Mouse (Mus musculus): Measurements from ENCODE around the gene Chaf1a. TPM values are rescaled to one million over a fixed set of nuclear protein-coding genes. Genes with fewer than 3 reads are reported as not detected.

The Chaf1a gene
- total and polyA plus RNA-seq, 3 experiments = 0.45 to 1.3 (median 0.99) TPM

DNA sequence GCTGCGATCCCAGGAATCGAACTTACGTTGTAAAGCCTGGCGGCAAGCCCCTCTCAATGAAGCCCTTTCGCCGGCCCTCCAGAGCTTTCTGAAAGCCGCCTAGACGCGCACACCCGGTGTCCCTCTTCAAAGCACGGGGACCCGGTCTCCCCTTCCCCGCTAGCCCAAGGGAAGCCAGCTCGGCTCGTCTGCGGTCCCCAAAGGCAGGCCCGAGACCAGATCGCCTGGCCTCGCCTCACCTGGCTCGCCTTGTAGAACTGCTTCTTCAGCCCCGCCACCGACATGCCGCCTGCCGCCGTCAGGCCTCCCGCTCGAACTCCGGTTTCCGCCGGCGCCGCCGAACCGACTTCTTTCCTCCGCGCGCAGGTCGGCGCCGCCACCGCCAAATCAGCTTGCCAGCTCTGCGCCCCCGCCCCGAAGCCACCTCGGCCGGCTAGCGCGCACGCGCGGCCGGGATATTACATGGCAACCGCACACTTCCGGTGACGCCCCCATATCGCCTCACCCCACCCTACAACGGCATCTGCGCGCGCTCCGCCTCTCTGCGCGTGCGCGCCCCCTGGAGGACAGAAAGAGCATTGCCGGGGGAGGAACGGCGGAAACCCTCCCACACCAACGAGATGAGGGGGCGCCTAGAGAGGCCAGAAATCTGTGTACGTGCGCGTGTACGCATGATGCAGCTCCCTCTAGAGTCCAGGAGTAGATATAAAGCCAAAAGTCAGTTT, 3.9 kb upstream of the Chaf1a start, which contains the start of gene Sh3gl1:
Sh3gl1 (minus strand) TSS at position 460 of the 725 bp plus-strand sequence.
- intact Hi-C loops (cut with DNase I) = loop anchor here (2.0 to 10.0 kb wide), 3 partner anchors 26 to 578 kb away; partner anchors contain the start of genes Rpl36 and Yju2
- H3K27me3 ChIP-seq (ENCODE audit: control insufficient read depth, insufficient read depth, low read length) = no peaks in the 10 kb centered on the region
- H3K4me3 ChIP-seq = peak within 1 kb of the TSS; percentile 94
- H3K36me3 ChIP-seq (ENCODE audit: control insufficient read depth, insufficient read depth, low read length) = no peaks in the 10 kb centered on the region
- no peak; the same call in 1 of the 2 replicates for TF ChIP-seq CTCF (IDR thresholded peaks at IDR 0.05)
- TF ChIP-seq POLR2A (IDR thresholded peaks at IDR 0.05; ENCODE audit: insufficient read depth, low read depth, low read length) = peak; percentile 77
- peak; percentile 98 for TF ChIP-seq EP300 (IDR thresholded peaks at IDR 0.05; ENCODE audit: insufficient read depth, low read depth, low read length)
- DNase-seq = peak; percentile 99
- peak within 1 kb of the TSS; percentile 99 for H3K9ac ChIP-seq (ENCODE audit: low read depth, low read length)
- H3K4me1 ChIP-seq (ENCODE audit: control insufficient read depth, insufficient read depth, low read length) = peaks cover 6% of the 10 kb centered on the region
- under 1% methylated on average over 74 of the region's 74 CpGs for WGBS
- H3K79me2 ChIP-seq (replicated peaks; ENCODE audit: control insufficient read depth, insufficient read depth, low read length) = peaks cover 6% of the 10 kb centered on the region
- H3K27ac ChIP-seq = peak within 1 kb of the TSS; percentile 95

DNA sequence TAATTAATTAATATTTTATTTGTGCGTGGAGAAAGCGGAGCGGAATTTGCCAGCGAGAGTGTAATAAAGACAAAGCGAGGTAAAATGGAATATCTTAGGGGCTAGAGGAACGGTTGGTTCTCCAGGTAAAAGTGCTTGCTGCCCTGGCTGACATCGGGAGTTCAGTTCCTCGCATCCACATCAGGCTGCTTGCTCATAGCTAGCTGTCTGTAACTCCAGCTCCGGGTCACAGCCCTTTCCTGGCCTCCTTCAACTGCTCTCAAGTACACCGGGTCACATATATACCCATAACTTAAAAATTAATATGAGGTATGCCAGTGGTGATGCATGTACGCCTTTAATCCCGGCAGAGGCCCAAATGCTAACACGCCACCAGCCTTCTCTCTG, 3.3 kb upstream of the Chaf1a start:
- DNase-seq = no peak
- Histone ChIP-seq H3K9ac (ENCODE audit: low read depth, low read length) (peak overlapping the region; percentile 47), H3K36me3 (ENCODE audit: control insufficient read depth, insufficient read depth, low read length) (no peaks in the 10 kb centered on the region), H3K4me3 (peak overlapping the region; percentile 32; the same call in 1 of the 2 replicates), H3K79me2 (replicated peaks; ENCODE audit: control insufficient read depth, insufficient read depth, low read length) (peaks cover 6% of the 10 kb centered on the region), H3K27me3 (ENCODE audit: control insufficient read depth, insufficient read depth, low read length) (no peaks in the 10 kb centered on the region), H3K4me1 (ENCODE audit: control insufficient read depth, insufficient read depth, low read length) (peaks cover 4% of the 10 kb centered on the region), H3K27ac (peak overlapping the region; percentile 69)
- intact Hi-C loops (cut with DNase I) = loop anchor here (2.0 to 10.0 kb wide), 3 partner anchors 26 to 578 kb away; partner anchors contain the start of genes Rpl36 and Yju2
- TF ChIP-seq CTCF (IDR thresholded peaks at IDR 0.05) (no peak), POLR2A (IDR thresholded peaks at IDR 0.05; ENCODE audit: insufficient read depth, low read depth, low read length) (no peak), EP300 (IDR thresholded peaks at IDR 0.05; ENCODE audit: insufficient read depth, low read depth, low read length) (no peak)
- WGBS = 33% methylated on average over 13 of the region's 13 CpGs

DNA sequence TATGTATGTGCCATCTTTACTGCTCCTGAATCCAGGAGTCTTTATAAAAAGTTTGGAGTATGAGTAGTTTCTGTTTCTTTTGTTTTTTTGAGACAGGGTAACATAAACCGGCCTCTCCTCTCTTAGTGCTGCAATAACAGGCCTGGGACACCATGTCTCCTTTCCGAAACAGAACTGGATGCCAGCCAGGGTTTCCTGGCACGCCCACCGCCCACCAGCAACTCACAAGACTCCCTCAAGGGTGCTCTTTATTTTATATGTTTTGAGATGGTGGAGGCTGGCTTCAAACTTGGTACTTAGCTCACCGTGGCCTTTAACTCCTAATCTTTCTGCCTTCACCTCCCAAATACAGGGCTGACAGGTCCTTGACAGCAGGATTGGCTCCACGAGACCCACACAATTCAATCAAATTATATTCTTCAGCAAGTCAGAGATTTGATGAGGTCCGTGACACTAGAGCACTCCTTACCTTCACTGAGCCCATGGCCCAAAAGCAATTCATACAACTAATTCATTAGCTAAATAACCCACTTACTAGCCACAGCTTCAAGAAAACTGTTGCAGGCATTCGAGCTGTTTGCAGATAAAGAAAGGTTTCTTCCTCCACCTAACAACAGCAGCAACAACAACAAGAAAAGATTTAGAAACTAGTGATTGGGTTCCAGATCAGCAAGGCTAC, 1.5 kb upstream of the Chaf1a start:
- no peak for DNase-seq
- WGBS = 56% methylated on average over 8 of the region's 8 CpGs

DNA sequence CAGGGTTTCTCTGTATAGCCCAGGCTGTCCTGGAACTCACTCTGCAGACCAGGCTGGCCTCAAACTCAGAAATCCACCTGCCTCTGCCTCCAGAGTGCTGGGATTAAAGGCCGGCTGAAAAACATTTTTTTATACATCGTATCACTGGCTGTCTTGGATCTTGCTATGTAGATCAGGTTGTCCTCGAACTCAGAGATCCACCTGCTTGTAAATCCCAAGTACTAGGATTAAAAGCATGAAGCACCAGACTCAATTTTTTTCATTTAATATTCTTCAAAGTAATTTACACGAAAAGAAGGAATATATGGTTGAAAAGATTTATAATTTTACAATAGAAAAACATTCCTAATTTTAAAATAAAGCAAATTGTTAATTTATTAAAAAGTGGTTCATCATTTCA, 894 bp upstream of the Chaf1a start:
- intact Hi-C loops (cut with DNase I) = loop anchor here (2.0 to 10.0 kb wide), 3 partner anchors 35 to 575 kb away; partner anchors contain the start of genes Rpl36, Ubxn6 and Yju2
- Histone ChIP-seq H3K79me2 (replicated peaks; ENCODE audit: control insufficient read depth, insufficient read depth, low read length) (peaks cover 4% of the 10 kb centered on the region), H3K36me3 (ENCODE audit: control insufficient read depth, insufficient read depth, low read length) (no peaks in the 10 kb centered on the region), H3K4me1 (ENCODE audit: control insufficient read depth, insufficient read depth, low read length) (no peaks in the 10 kb centered on the region; the same call in none of the 2 replicates), H3K27me3 (ENCODE audit: control insufficient read depth, insufficient read depth, low read length) (no peaks in the 10 kb centered on the region), H3K9ac (ENCODE audit: low read depth, low read length) (no peak overlapping the region), H3K27ac (no peak overlapping the region), H3K4me3 (peak overlapping the region; percentile 72)
- TF ChIP-seq EP300 (IDR thresholded peaks at IDR 0.05; ENCODE audit: insufficient read depth, low read depth, low read length) (no peak), CTCF (IDR thresholded peaks at IDR 0.05) (no peak), POLR2A (IDR thresholded peaks at IDR 0.05; ENCODE audit: insufficient read depth, low read depth, low read length) (no peak)
- 75% methylated on average over 4 of the region's 4 CpGs for WGBS
- no peak for DNase-seq

More for the DNA sequence above, 1.5 kb upstream of the Chaf1a start:
- Histone ChIP-seq H3K4me1 (ENCODE audit: control insufficient read depth, insufficient read depth, low read length) (no peaks in the 10 kb centered on the region; the same call in none of the 2 replicates), H3K27me3 (ENCODE audit: control insufficient read depth, insufficient read depth, low read length) (no peaks in the 10 kb centered on the region), H3K36me3 (ENCODE audit: control insufficient read depth, insufficient read depth, low read length) (no peaks in the 10 kb centered on the region), H3K9ac (ENCODE audit: low read depth, low read length) (no peak overlapping the region), H3K79me2 (replicated peaks; ENCODE audit: control insufficient read depth, insufficient read depth, low read length) (peaks cover 4% of the 10 kb centered on the region), H3K4me3 (no peak overlapping the region), H3K27ac (no peak overlapping the region)
- intact Hi-C loops (cut with DNase I) = loop anchor here (2.0 to 10.0 kb wide), 3 partner anchors 36 to 576 kb away; partner anchors contain the start of genes Rpl36, Ubxn6 and Yju2
- TF ChIP-seq POLR2A (IDR thresholded peaks at IDR 0.05; ENCODE audit: insufficient read depth, low read depth, low read length) (no peak), CTCF (IDR thresholded peaks at IDR 0.05) (no peak), EP300 (IDR thresholded peaks at IDR 0.05; ENCODE audit: insufficient read depth, low read depth, low read length) (no peak)

DNA sequence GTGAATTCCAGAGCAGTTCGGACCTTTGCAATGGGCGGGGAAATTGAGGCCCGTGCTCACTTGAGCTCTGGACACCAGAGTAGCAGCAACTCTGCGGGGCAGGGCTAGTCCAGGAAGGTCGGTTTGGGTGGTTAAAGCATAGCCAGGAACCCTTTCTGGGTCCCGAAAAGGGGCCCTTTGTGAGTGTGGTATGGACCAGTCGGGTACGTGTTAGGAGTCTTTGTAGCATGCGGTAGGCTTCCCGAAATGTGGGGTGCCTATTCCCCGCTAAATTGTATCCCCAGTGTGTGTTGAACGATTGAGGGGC, 571 bp downstream of the Chaf1a start:
- WGBS = 3% methylated on average over 12 of the region's 12 CpGs
- Histone ChIP-seq H3K9ac (ENCODE audit: low read depth, low read length) (no peak overlapping the region; the same call in 1 of the 2 replicates), H3K4me3 (peak overlapping the region; percentile 72), H3K79me2 (replicated peaks; ENCODE audit: control insufficient read depth, insufficient read depth, low read length) (peaks cover 3% of the 10 kb centered on the region), H3K36me3 (ENCODE audit: control insufficient read depth, insufficient read depth, low read length) (no peaks in the 10 kb centered on the region), H3K27me3 (ENCODE audit: control insufficient read depth, insufficient read depth, low read length) (no peaks in the 10 kb centered on the region), H3K27ac (no peak overlapping the region), H3K4me1 (ENCODE audit: control insufficient read depth, insufficient read depth, low read length) (no peaks in the 10 kb centered on the region; the same call in 1 of the 2 replicates)
- TF ChIP-seq CTCF (IDR thresholded peaks at IDR 0.05) = no peak
- TF ChIP-seq EP300 (IDR thresholded peaks at IDR 0.05; ENCODE audit: insufficient read depth, low read depth, low read length) = no peak
- TF ChIP-seq POLR2A (IDR thresholded peaks at IDR 0.05; ENCODE audit: insufficient read depth, low read depth, low read length) = no peak
- no peak for DNase-seq
- intact Hi-C loops (cut with DNase I) = no loop called here
